Mouse (Mus musculus) G1E (cell line): ENCODE measurements at regions not wholly inside any gene's neighbourhood (a gene's known extent, or its start where the extent isn't known, plus 50 kb on each side); places are given as distances from the start of the nearest gene placed in this dataset.

Experiments
- ATAC-seq: 2 replicates; pipeline ENCODE4 v1.8.0; 2016; ENCODE audit warnings: mild to moderate bottlenecking; ENCODE audit not compliant: insufficient number of reproducible peaks, poor library complexity, low FRiP score, severe bottlenecking; ENCODE audit errors: extremely low read depth
- DNase-seq: peaks from one replicate; pipeline ENCODE4 v3.0.0; 2012; ENCODE audit warnings: low spot score
- H3K27me3 ChIP-seq: 2 replicates; pipeline ENCODE4 v1.6.1; 2012; ENCODE audit warnings: mild to moderate bottlenecking, low read length, inconsistent platforms; ENCODE audit not compliant: insufficient read depth
- H3K36me3 ChIP-seq: replicated peaks from 2 replicates; pipeline ENCODE3; 2012; ENCODE audit warnings: mild to moderate bottlenecking, inconsistent platforms
- H3K4me1 ChIP-seq: 2 replicates; pipeline ENCODE4 v1.6.1; 2012; ENCODE audit warnings: low read depth, low read length, inconsistent platforms, mixed read lengths; ENCODE audit not compliant: insufficient read depth
- H3K4me3 ChIP-seq: 2 replicates; pipeline ENCODE4 v1.5.1; 2012; ENCODE audit warnings: low read depth, mild to moderate bottlenecking, inconsistent platforms, low read length, moderate library complexity, mixed read lengths
- H3K9me3 ChIP-seq: replicated peaks from 2 replicates; pipeline ENCODE4 v1.6.1; 2012; ENCODE audit warnings: inconsistent platforms
- CTCF ChIP-seq: IDR thresholded peaks from 2 replicates; pipeline ENCODE4 v1.5.1; 2012; ENCODE audit warnings: low read depth, low read length, inconsistent platforms, mixed read lengths
- GATA1 ChIP-seq: IDR thresholded peaks from 2 replicates; pipeline ENCODE4 v1.6.1; 2012; ENCODE audit warnings: borderline replicate concordance, low read length, inconsistent platforms, mixed read lengths
- GATA2 ChIP-seq: IDR thresholded peaks from 2 replicates; pipeline ENCODE4 v1.6.1; 2012; ENCODE audit warnings: low read depth, low read length, inconsistent platforms, borderline replicate concordance
- POLR2AphosphoS5 ChIP-seq: IDR thresholded peaks from 2 replicates; pipeline ENCODE4 v1.6.1; 2012; ENCODE audit warnings: low read depth, low read length, inconsistent platforms; ENCODE audit not compliant: insufficient replicate concordance
- TAL1 ChIP-seq: conservative IDR thresholded peaks from 2 replicates; pipeline ENCODE4 v1.6.1; 2012; ENCODE audit warnings: low read depth, low read length, inconsistent platforms, mixed read lengths

DNA sequence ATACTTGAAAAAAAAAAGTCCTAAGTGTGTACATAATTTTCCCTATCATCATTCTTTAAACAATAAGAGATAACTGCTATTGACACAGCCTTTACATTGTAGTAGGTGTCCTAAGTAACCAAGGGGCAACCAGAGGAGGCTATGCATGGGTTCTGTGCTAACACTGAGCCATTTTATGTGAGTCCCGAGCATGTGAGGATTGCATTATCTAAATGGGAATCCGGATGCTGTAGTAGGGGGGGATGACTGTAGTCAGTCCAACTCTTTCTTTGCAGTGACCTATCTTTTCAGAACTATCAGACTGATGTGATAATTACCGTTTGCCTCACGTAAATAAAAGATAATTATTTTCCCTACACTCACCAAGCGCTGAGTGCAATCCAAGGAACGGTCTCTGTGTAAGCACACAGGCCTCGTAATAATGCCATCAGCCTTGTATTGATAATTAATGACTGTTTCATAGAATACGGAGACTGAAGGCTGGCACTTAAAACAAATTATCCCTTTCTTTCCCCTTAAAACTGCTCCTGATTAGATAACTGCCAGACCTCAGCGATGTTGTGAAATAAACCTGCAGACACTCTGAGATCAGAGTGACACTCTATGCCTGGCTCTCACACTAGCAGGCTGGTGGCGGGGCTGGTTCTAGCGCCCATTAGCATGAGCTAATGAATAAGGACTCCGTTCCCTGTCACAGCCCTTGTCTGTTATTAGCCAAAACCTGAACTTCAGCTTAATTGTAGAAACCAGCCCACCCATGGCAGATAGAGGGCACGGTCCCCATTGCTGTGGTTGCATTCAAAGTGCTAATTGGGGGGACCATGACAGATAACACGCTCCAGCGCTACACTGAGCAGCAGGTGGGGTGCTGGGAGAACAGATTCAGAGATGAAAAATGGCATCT lies 165.4 kb downstream of the Cd83 start:
- 0 out of 2 replicates have a peak, but pooled peaks cover 5% of the 10 kb centered on the region for H3K27me3 ChIP-seq
- H3K9me3 ChIP-seq = no peaks in the 10 kb centered on the region
- DNase-seq (no peak), ATAC-seq (no peak)
- TF ChIP-seq CTCF = no peak
- TF ChIP-seq TAL1 = no peak
- TF ChIP-seq GATA1 = no peak
- no peak for TF ChIP-seq GATA2
- TF ChIP-seq POLR2AphosphoS5 = no peak
- H3K4me3 ChIP-seq = no peak overlapping the region
- no peaks in the 10 kb centered on the region for H3K4me1 ChIP-seq
- no peaks in the 10 kb centered on the region for H3K36me3 ChIP-seq

DNA sequence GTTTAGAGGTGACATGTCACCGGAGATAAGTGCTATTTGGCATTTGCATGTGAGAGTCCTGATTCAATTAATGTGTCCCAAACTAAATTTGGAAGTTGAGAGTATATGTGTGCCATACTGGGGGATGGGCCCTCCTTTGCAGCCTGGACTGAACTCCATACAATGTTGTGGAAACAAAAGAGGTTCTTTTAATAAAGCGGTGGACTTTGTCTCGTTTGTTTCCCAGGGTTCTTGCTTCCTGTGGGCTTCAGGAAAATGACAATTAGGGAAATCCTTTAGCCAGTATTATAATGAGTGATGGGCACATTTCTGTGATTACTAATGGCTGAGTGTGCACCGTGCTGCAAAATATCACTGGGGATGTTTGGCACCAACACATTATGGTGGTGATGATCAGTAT lies 167.9 kb downstream of the Cd83 start:
- Histone ChIP-seq H3K27me3 (0 out of 2 replicates have a peak, but pooled peaks cover 5% of the 10 kb centered on the region), H3K4me3 (no peak overlapping the region), H3K36me3 (no peaks in the 10 kb centered on the region), H3K4me1 (no peaks in the 10 kb centered on the region), H3K9me3 (no peaks in the 10 kb centered on the region)
- DNase-seq (no peak), ATAC-seq (no peak)
- TF ChIP-seq GATA1 (no peak), GATA2 (no peak), CTCF (no peak), TAL1 (no peak), POLR2AphosphoS5 (no peak)

DNA sequence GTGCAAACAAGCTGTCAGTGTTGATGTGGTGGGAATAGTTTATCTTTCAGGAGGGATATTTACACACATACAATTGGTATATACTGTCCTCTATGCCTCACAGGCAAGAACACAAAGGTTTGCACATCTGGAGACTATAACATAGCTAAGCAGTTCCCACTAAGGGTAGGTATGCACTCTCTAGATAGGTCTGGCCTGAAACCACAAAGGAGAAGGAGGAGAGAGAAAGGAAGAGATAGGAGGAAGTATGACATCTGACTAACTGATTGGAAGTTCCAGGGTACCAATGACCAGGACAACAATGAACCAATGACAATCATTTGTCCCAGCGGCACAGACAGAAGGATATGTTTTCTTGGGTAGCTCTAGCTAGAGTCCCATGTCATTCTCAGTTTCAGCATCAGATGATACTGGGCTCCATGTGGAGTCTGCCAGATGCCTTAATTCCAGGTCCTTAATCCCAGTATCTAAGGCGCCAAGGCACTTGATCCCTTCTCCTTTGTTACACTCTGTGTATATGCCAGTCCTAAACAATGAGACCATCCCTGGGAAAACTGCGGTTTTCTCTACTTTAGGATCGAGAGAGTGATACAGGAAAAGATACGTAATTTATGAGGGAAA lies 168.5 kb downstream of the Cd83 start:
- Histone ChIP-seq H3K27me3 (0 out of 2 replicates have a peak, but pooled peaks cover 5% of the 10 kb centered on the region), H3K9me3 (no peaks in the 10 kb centered on the region), H3K4me3 (no peak overlapping the region), H3K4me1 (no peaks in the 10 kb centered on the region), H3K36me3 (no peaks in the 10 kb centered on the region)
- DNase-seq (no peak), ATAC-seq (no peak)
- TF ChIP-seq GATA2 (no peak), POLR2AphosphoS5 (no peak), CTCF (no peak), GATA1 (no peak), TAL1 (no peak)

DNA sequence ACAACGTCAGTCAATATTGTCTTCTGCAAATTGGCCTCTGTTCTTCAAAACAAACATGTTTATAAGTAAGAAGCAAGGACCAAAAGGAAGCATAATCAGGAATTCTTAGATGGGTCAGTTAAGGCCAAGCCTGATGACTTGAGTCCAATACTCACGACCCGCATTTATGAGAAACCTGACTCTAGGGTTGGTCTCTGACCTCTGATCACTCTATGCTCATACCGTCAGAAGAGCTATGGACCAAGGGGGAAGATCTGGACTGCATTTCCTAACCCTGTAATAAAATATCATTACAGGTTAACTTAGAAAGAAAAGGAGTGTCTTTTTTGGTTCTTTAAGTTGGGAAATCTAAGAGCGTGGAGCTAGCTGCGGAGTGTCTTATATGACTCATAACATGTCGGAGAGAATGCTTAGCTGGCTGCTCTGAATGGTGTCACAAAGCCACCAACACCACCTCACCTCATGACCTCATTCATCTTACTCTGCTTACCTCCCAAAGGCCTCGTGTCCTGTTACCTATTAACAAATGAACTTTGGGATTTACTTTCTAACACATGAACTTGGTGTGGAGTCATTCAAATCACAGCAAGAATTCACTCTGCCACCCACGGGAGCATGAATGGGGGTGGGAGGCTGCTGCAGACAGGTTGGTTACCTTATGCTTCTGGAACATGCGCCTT lies 170.3 kb downstream of the Cd83 start:
- Histone ChIP-seq H3K36me3 (no peaks in the 10 kb centered on the region), H3K4me1 (no peaks in the 10 kb centered on the region), H3K4me3 (no peak overlapping the region), H3K9me3 (no peaks in the 10 kb centered on the region), H3K27me3 (0 out of 2 replicates have a peak, but pooled peaks cover 5% of the 10 kb centered on the region)
- TF ChIP-seq GATA2 (no peak), GATA1 (no peak), TAL1 (no peak), CTCF (no peak), POLR2AphosphoS5 (no peak)
- DNase-seq (no peak), ATAC-seq (no peak)

DNA sequence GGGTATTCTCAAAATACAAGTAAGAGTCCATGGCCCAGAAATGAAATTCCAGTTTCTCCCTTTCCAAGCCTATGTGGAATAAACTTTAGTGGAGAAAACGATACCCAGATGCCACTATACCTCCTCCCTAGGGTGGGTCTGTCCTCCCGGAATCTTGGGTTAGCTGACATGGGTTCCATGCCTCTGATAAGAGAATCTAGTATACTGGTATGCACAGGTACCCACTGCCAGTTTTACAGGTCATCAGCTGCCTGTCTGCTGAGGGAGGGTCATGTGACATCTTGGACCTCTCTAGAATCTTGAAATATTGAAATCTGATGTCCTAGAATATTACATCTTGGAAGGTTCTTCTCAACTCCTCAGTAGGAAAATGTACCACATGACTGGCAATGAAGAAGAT lies 172.5 kb downstream of the Cd83 start:
- no peak for ATAC-seq
- DNase-seq = no peak
- no peaks in the 10 kb centered on the region for H3K4me1 ChIP-seq
- H3K4me3 ChIP-seq = no peak overlapping the region
- TF ChIP-seq CTCF (no peak), TAL1 (no peak), GATA1 (no peak), GATA2 (no peak), POLR2AphosphoS5 (no peak)
- no peaks in the 10 kb centered on the region for H3K36me3 ChIP-seq
- no peaks in the 10 kb centered on the region for H3K27me3 ChIP-seq
- H3K9me3 ChIP-seq = no peaks in the 10 kb centered on the region

DNA sequence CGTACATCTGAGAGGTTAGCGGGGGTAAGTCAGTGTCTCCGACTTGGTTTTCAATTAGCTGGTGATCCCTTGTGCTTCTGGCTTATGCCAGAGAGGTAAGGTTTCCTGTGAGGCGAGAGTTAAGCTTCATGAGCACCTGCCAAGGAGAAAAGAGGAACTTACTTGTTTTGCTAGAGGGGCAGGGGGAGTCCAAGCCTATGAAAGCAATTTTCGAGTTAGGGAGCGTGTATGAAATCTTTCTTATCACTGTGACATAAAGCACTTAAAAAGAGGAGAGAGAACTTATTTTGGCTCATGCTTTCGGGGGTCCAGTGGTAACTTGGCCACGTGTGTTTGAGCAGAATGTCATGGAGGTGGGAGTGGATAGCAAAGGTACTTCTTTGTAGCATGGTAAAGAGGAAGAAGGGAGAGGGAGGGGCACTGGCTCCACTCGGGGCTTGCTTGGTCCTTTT lies 174.6 kb downstream of the Cd83 start:
- Histone ChIP-seq H3K27me3 (no peaks in the 10 kb centered on the region), H3K4me1 (no peaks in the 10 kb centered on the region), H3K4me3 (no peak overlapping the region), H3K9me3 (no peaks in the 10 kb centered on the region), H3K36me3 (no peaks in the 10 kb centered on the region)
- DNase-seq (no peak), ATAC-seq (no peak)
- TF ChIP-seq CTCF (no peak), GATA1 (no peak), POLR2AphosphoS5 (no peak), GATA2 (no peak), TAL1 (no peak)
